In the genomic region with DNA sequence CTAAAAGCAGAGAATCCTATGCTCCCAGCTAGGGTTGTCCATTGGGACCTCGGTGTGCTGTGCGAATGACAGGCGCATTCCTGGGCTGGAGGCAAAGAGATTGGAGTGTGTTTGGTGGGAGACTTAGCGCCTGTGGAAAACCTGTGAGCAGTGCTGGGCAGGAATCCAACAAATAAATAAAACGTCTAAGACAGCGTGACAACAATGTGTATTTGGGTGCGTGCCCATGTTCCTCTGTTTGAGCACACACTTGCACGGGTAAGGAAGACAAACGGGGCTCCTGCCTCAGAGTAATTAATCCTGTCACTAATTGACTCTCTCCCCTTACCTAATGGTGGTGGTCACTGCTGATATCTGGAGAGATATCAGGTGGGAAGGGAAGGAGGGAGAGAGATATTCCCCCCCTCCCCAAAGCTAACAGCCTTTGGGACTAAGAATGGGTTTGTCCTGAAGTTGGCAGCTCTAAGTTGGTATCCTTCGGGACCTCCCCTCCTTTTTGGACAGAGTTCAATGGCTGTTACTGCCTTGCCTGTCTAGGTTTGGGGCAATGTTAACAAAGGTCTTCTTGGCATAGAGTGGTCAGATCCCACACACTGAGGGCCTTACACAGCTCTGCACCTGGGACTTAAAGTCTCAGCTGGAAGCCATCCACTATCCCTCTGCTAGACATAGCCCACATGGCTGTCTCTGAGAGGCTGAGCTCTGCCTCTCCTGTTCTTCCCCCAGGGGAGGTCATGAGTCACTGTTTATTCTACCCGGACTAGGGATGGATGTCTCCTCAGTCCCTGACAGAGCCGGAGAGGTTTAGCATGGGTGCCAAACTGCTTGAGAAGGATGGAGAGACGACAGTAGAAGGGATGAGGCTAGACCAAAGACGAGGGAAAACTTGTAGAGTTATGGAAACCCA, we compare ENCODE assay signal across 12 mouse cellular contexts. TPM values are rescaled to one million over a fixed set of nuclear protein-coding genes. Genes with fewer than 3 reads are reported as not detected.
DNase-seq lines count a peak whose midpoint lies in the region; ATAC-seq and TF ChIP-seq lines count a peak whose summit lies in the region.
"Had no signal": no experiment of that assay in that cellular context is flagged by ENCODE, and none has a peak within 500 bp of the region (broad histone marks: within the 10 kb centered on the region; RNA-seq: fewer than 3 reads in every experiment).

No protein-coding gene starts in this region.

- peak overlapping the region; percentile 42 for H3K4me2 ChIP-seq in neural tube, embryonic 11.5 days (ENCODE audit: low read depth)
- no peak overlapping the region for H3K4me2 ChIP-seq in limb, embryonic 14.5 days (replicated peaks; ENCODE audit: low read depth, low read length, severe bottlenecking)
- H3K4me2 ChIP-seq in stomach, embryonic 16.5 days (ENCODE audit: low read depth, low read length), result no peak overlapping the region
- H3K4me2 ChIP-seq: liver, embryonic 15.5 days had no signal

- H3K27ac ChIP-seq in neural tube, embryonic 11.5 days (ENCODE audit: low read depth, low read length), result no peak overlapping the region
- no peak overlapping the region for H3K27ac ChIP-seq in limb, embryonic 14.5 days (replicated peaks; ENCODE audit: low read depth, low read length)
- H3K27ac ChIP-seq in stomach, embryonic 16.5 days (ENCODE audit: low read length), result no peak overlapping the region
- H3K27ac ChIP-seq: liver, embryonic 15.5 days had no signal

- WGBS in neural tube, embryonic 11.5 days, result 8% methylated on average over 14 of the region's 14 CpGs
- 6% methylated on average over 14 of the region's 14 CpGs for WGBS in limb, embryonic 14.5 days
- WGBS in stomach, embryonic 16.5 days, result 5% methylated on average over 14 of the region's 14 CpGs

- H3K36me3 ChIP-seq in neural tube, embryonic 11.5 days (ENCODE audit: control insufficient read depth, insufficient read depth, low read length), result no peaks in the 10 kb centered on the region
- no peaks in the 10 kb centered on the region for H3K36me3 ChIP-seq in limb, embryonic 14.5 days (ENCODE audit: control insufficient read depth, insufficient read depth, low read length)
- no peaks in the 10 kb centered on the region for H3K36me3 ChIP-seq in stomach, embryonic 16.5 days (ENCODE audit: control insufficient read depth, insufficient read depth, low read length)
- H3K36me3 ChIP-seq: liver, embryonic 15.5 days had no signal

- H3K4me1 ChIP-seq in neural tube, embryonic 11.5 days (ENCODE audit: control insufficient read depth, insufficient read depth, low read length), result peaks cover 5% of the 10 kb centered on the region; the same call in 1 of the 2 replicates
- H3K4me1 ChIP-seq in limb, embryonic 14.5 days (ENCODE audit: control insufficient read depth, insufficient read depth, low read length), result peaks cover 3% of the 10 kb centered on the region; the same call in 1 of the 2 replicates
- H3K4me1 ChIP-seq in stomach, embryonic 16.5 days (ENCODE audit: control insufficient read depth, insufficient read depth, low read length), result peaks cover 12% of the 10 kb centered on the region

- H3K9ac ChIP-seq in neural tube, embryonic 11.5 days (ENCODE audit: low read length), result peak overlapping the region; percentile 1; the same call in 1 of the 2 replicates
- no peak overlapping the region for H3K9ac ChIP-seq in limb, embryonic 14.5 days (ENCODE audit: low read depth, low read length, severe bottlenecking)
- no peak overlapping the region for H3K9ac ChIP-seq in stomach, embryonic 16.5 days (ENCODE audit: low read length)
- H3K9ac ChIP-seq: liver, embryonic 15.5 days had no signal

- H3K27me3 ChIP-seq in neural tube, embryonic 11.5 days (ENCODE audit: control insufficient read depth, insufficient read depth, low read length), result peaks cover 66% of the 10 kb centered on the region
- peaks cover 76% of the 10 kb centered on the region for H3K27me3 ChIP-seq in limb, embryonic 14.5 days (ENCODE audit: control insufficient read depth, insufficient read depth, low read length)
- H3K27me3 ChIP-seq in stomach, embryonic 16.5 days (ENCODE audit: control insufficient read depth, insufficient read depth, low read length), result peaks cover 83% of the 10 kb centered on the region

- no peak for TF ChIP-seq POLR2A in limb, embryonic 14.5 days (IDR thresholded peaks at IDR 0.05; ENCODE audit: borderline replicate concordance, extremely low read depth, insufficient read depth, insufficient read length)

- H3K4me3 ChIP-seq in neural tube, embryonic 11.5 days (ENCODE audit: low read depth, low read length), result peak overlapping the region; percentile 53
- H3K4me3 ChIP-seq in limb, embryonic 14.5 days (replicated peaks; ENCODE audit: low read length), result no peak overlapping the region
- no peak overlapping the region for H3K4me3 ChIP-seq in stomach, embryonic 16.5 days (replicated peaks; ENCODE audit: low read length)
- H3K4me3 ChIP-seq: liver, embryonic 15.5 days had no signal

- DNase-seq in cerebellum, adult 18-20 months, result peak; percentile 37 to 48
- no peak for DNase-seq in cerebellum, adult 11-12 months
- DNase-seq in neural tube, embryonic 11.5 days (ENCODE audit: low spot score), result no peak
- no peak for DNase-seq in neural tube, embryonic 10.5 days (ENCODE audit: extremely low spot score, low spot score)
- DNase-seq in limb, embryonic 14.5 days (ENCODE audit: low spot score), result peak; percentile 56
- no peak for DNase-seq in ovary, postnatal 36 days (ENCODE audit: low spot score)
- DNase-seq in urinary bladder, postnatal 4 days (ENCODE audit: low spot score in 2 of 2), result no peak
- DNase-seq: gastrocnemius, postnatal 25 days; thymus, postnatal 4 days had no signal

- no peak for ATAC-seq in neural tube, embryonic 11.5 days (ENCODE audit: insufficient read depth, low FRiP score, low TSS enrichment)
- ATAC-seq in limb, embryonic 14.5 days (ENCODE audit: low FRiP score, low read depth), result peak; percentile 51; the same call in 1 of the 2 replicates
- peak; percentile 34; the same call in 1 of the 2 replicates for ATAC-seq in stomach, embryonic 16.5 days (ENCODE audit: insufficient read depth, low FRiP score)
- ATAC-seq: intestine, embryonic 16.5 days had no signal

- H3K9me3 ChIP-seq in neural tube, embryonic 11.5 days (ENCODE audit: control insufficient read depth, low read length), result no peaks in the 10 kb centered on the region
- no peaks in the 10 kb centered on the region for H3K9me3 ChIP-seq in limb, embryonic 14.5 days (ENCODE audit: control insufficient read depth, low read length)
- no peaks in the 10 kb centered on the region for H3K9me3 ChIP-seq in stomach, embryonic 16.5 days (replicated peaks; ENCODE audit: control insufficient read depth, low read length)
- H3K9me3 ChIP-seq: liver, embryonic 15.5 days had no signal

RNA-seq across cellular contexts. Expression of a gene that starts 4.7 kb away (rescaled TPM):
- 42.4 and 46.3 TPM in 2 replicates for polyA plus RNA-seq in neural tube, embryonic 11.5 days (2014; fragmentation: Nextera tagmentation; extraction: Ambion mirVana)
- 0.08 and 0.10 TPM in 2 replicates for polyA plus RNA-seq in limb, embryonic 14.5 days (2012; rRNA removed)
- polyA plus RNA-seq in limb, embryonic 14.5 days (2014; fragmentation: Nextera tagmentation; extraction: Ambion mirVana), result not detected in 2 replicates
- polyA plus RNA-seq in stomach, embryonic 16.5 days (2015; fragmentation: Nextera tagmentation; extraction: Ambion mirVana), result 0.31 and 0.32 TPM in 2 replicates

RNA-seq across cellular contexts. Expression of a gene that starts 16.7 kb away (rescaled TPM):
- polyA plus RNA-seq in neural tube, embryonic 11.5 days (2014; fragmentation: Nextera tagmentation; extraction: Ambion mirVana), result 54.4 and 55.8 TPM in 2 replicates
- polyA plus RNA-seq in limb, embryonic 14.5 days (2012; rRNA removed), result 8.7 and 12.3 TPM in 2 replicates
- polyA plus RNA-seq in limb, embryonic 14.5 days (2014; fragmentation: Nextera tagmentation; extraction: Ambion mirVana), result 44.3 and 44.8 TPM in 2 replicates
- polyA plus RNA-seq in stomach, embryonic 16.5 days (2015; fragmentation: Nextera tagmentation; extraction: Ambion mirVana), result 50.1 and 55.3 TPM in 2 replicates

Comparison
In these comparisons a context has a peak if more than half of its experiments do, and no peak if none do; other contexts are left out.
1. DNase-seq: peak in cerebellum, adult 18-20 months (2 of 2) and limb, embryonic 14.5 days (single experiment); none in cerebellum, adult 11-12 months (single experiment), neural tube, embryonic 11.5 days (single experiment), neural tube, embryonic 10.5 days (single experiment), ovary, postnatal 36 days (single experiment) and urinary bladder, postnatal 4 days (0 of 2).
2. RNA of a gene that starts 4.7 kb away (polyA plus RNA-seq): 42.4 to 46.3 TPM in neural tube, embryonic 11.5 days; 0.31 to 0.32 TPM in stomach, embryonic 16.5 days and 0.08 to 0.10 TPM in limb, embryonic 14.5 days; every median in the first group is over 10 times any median in the second.